Mouse (Mus musculus): ENCODE results near the gene Morc3. TPM values are rescaled to one million over a fixed set of nuclear protein-coding genes. Genes with fewer than 3 reads are reported as not detected.
"Not testable (repeated sequence)": the region's sequence is repeated elsewhere in the genome, so short reads cannot be mapped to it uniquely, and the experiment has no call there.

The Morc3 gene
- polyA plus RNA-seq, 1 experiment from 2014 or later: 33.3 TPM

GRCm38 (mm10) chr16:93817371-93817770 is 14.6 kb upstream of the Morc3 start:
- peaks cover 2% of the 10 kb centered on the region; the same call in 1 of the 2 replicates for H3K36me3 ChIP-seq (ENCODE audit: insufficient read depth, low read length)
- H3K9me3 ChIP-seq (ENCODE audit: low read length): peaks cover 7% of the 10 kb centered on the region
- peaks cover 30% of the 10 kb centered on the region for H3K4me1 ChIP-seq (ENCODE audit: insufficient read depth, low read length)
- H3K27me3 ChIP-seq (ENCODE audit: insufficient read depth, low read length): no peaks in the 10 kb centered on the region
- H3K9ac ChIP-seq (replicated peaks; ENCODE audit: low read length): no peak overlapping the region
- WGBS: 53% methylated on average over 5 of the region's 5 CpGs
- H3K27ac ChIP-seq (ENCODE audit: low read length): no peak overlapping the region; the same call in 1 of the 2 replicates
- no peak overlapping the region for H3K4me3 ChIP-seq (ENCODE audit: low read length)
- no peak overlapping the region for H3K4me2 ChIP-seq (replicated peaks; ENCODE audit: low read depth, low read length)
- no peak for ATAC-seq (ENCODE audit: low FRiP score, low TSS enrichment)

DNA sequence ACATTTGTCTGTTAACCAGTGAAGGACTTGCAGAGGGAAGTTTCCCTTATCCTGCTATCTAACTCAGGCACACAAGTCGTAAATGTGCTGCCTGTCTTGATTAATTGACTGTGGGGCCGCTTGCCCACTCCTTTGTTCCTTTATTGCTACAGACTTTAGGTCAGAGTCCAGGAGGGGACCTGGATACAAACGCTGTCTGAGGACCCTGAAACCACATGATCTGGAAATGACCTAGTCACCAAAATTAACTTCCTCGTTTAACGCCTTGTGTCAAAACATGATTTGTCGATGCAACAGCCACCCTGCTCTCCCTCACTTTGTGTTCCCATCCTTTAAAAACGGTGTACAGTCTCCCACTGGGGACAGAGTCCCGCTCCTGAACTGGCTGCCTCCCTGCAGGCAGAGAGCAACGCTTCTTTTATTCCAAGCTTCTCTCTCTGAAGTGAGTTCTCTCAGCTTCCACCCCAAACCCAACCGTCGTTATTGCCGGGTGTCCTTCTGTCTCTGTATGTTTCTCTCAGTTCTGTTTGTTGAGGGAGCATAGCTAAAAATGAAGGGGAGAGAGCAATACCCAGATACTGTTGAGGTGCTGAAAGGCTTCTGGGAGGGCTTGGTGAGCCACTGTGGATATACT is 13.1 kb upstream of the Morc3 start:
- Histone ChIP-seq H3K36me3 (ENCODE audit: insufficient read depth, low read length) (no peaks in the 10 kb centered on the region), H3K27ac (ENCODE audit: low read length) (peak overlapping the region; percentile 26; the same call in 1 of the 2 replicates), H3K9me3 (ENCODE audit: low read length) (peaks cover 14% of the 10 kb centered on the region), H3K27me3 (ENCODE audit: insufficient read depth, low read length) (no peaks in the 10 kb centered on the region), H3K4me2 (replicated peaks; ENCODE audit: low read depth, low read length) (peak overlapping the region; percentile 29), H3K9ac (replicated peaks; ENCODE audit: low read length) (no peak overlapping the region; the same call in 1 of the 2 replicates), H3K4me1 (ENCODE audit: insufficient read depth, low read length) (peaks cover 30% of the 10 kb centered on the region), H3K4me3 (ENCODE audit: low read length) (no peak overlapping the region)
- 2% methylated on average over 12 of the region's 12 CpGs for WGBS
- ATAC-seq (ENCODE audit: low FRiP score, low TSS enrichment): 0 out of 2 replicates have a peak, but pooled peaks have one; percentile 41

- Histone ChIP-seq H3K4me2 (replicated peaks; ENCODE audit: low read depth, low read length) (peak overlapping the region; percentile 29; the same call in 1 of the 2 replicates), H3K27me3 (ENCODE audit: insufficient read depth, low read length) (no peaks in the 10 kb centered on the region), H3K9me3 (ENCODE audit: low read length) (peaks cover 19% of the 10 kb centered on the region), H3K4me3 (ENCODE audit: low read length) (no peak overlapping the region), H3K9ac (replicated peaks; ENCODE audit: low read length) (no peak overlapping the region; the same call in 1 of the 2 replicates), H3K27ac (ENCODE audit: low read length) (no peak overlapping the region), H3K4me1 (ENCODE audit: insufficient read depth, low read length) (peaks cover 30% of the 10 kb centered on the region), H3K36me3 (ENCODE audit: insufficient read depth, low read length) (no peaks in the 10 kb centered on the region)
- WGBS: 44% methylated on average over 4 of the region's 4 CpGs
- no peak for ATAC-seq (ENCODE audit: low FRiP score, low TSS enrichment)
Measured at GRCm38 (mm10) chr16:93819325-93819696, 12.6 kb upstream of the Morc3 start.

DNA sequence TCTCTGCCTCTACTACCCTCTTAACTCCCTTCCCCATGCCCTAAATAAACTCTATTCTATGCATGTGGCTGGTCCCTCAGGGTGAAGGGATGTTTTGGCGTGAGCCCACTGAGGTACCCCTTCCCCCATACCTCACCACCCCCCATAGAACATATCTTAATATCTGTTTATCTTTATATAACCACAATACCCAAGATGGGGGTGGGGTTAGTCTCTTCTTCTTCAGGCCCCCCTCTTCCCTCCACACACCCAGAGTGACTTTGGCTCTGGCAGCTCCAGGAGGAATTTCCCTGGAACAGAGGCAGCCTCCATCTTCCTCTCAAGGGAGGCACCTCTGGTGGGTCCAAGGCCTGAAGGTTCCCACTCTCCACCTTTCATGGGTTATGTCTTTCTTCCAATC is 11.9 kb upstream of the Morc3 start:
- no peak overlapping the region for H3K27ac ChIP-seq (ENCODE audit: low read length)

GRCm38 (mm10) chr16:93821706-93822105 is 10.2 kb upstream of the Morc3 start:
- Histone ChIP-seq H3K4me2 (replicated peaks; ENCODE audit: low read depth, low read length) (no peak overlapping the region), H3K36me3 (ENCODE audit: insufficient read depth, low read length) (no peaks in the 10 kb centered on the region), H3K4me3 (ENCODE audit: low read length) (no peak overlapping the region), H3K9me3 (ENCODE audit: low read length) (peaks cover 22% of the 10 kb centered on the region), H3K9ac (replicated peaks; ENCODE audit: low read length) (no peak overlapping the region), H3K27ac (ENCODE audit: low read length) (no peak overlapping the region), H3K4me1 (ENCODE audit: insufficient read depth, low read length) (peaks cover 19% of the 10 kb centered on the region), H3K27me3 (ENCODE audit: insufficient read depth, low read length) (no peaks in the 10 kb centered on the region)
- no peak for ATAC-seq (ENCODE audit: low FRiP score, low TSS enrichment)
- WGBS: 92% methylated on average over 3 of the region's 3 CpGs

More for the DNA sequence above, 11.9 kb upstream of the Morc3 start:
- Histone ChIP-seq H3K4me3 (ENCODE audit: low read length) (no peak overlapping the region), H3K4me1 (ENCODE audit: insufficient read depth, low read length) (peaks cover 30% of the 10 kb centered on the region), H3K9me3 (ENCODE audit: low read length) (peaks cover 22% of the 10 kb centered on the region), H3K27me3 (ENCODE audit: insufficient read depth, low read length) (no peaks in the 10 kb centered on the region), H3K4me2 (replicated peaks; ENCODE audit: low read depth, low read length) (no peak overlapping the region), H3K36me3 (ENCODE audit: insufficient read depth, low read length) (no peaks in the 10 kb centered on the region), H3K9ac (replicated peaks; ENCODE audit: low read length) (no peak overlapping the region)
- WGBS: 89% methylated on average over 1 of the region's 1 CpGs
- no peak for ATAC-seq (ENCODE audit: low FRiP score, low TSS enrichment)

DNA sequence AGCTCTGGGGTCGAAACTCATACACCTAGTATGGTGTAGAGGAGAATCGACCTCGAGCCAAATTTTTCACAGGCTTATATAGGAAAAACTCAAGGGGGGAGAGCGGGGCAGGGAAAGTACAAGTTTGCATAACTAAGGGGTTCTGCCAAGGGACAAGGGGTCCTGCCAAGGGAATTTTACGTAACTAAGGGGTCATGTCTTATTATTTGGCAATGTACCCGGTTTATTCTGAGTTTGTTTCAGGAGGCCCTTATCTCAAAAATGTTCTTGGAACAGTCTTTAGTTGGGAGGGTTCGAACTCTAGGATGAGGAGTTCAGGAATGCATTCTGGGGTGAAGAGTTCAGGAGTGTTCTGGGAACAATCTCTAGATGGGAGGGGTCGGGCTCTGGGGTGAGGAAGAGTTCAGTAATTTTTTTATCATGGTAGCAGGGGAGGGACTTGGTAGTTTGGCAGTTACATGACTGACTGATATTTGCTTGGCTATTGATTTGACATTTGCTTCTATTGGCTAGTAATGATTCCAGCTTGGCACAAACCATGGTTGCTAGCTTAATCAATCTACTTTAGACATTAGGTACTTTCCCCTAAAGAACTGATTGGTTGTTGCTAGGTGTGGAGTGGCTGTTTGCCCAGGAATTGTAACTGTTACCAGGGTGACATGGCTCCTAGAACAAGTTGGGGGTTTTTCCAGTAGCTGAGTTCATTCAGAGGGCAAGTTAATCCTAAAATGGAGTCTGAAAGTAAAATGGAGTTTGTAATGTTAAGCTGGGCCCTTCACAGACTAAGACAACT is 9.3 kb upstream of the Morc3 start:
- not testable (repeated sequence) for H3K27ac ChIP-seq (ENCODE audit: low read length); H3K4me3 ChIP-seq (ENCODE audit: low read length); ATAC-seq (ENCODE audit: low FRiP score, low TSS enrichment); H3K36me3 ChIP-seq (ENCODE audit: insufficient read depth, low read length); H3K4me2 ChIP-seq (replicated peaks; ENCODE audit: low read depth, low read length); H3K27me3 ChIP-seq (ENCODE audit: insufficient read depth, low read length); H3K9ac ChIP-seq (replicated peaks; ENCODE audit: low read length)
- WGBS: 85% methylated on average over 4 of the region's 8 CpGs
- Histone ChIP-seq H3K4me1 (ENCODE audit: insufficient read depth, low read length) (peaks cover 16% of the 10 kb centered on the region), H3K9me3 (ENCODE audit: low read length) (peaks cover 22% of the 10 kb centered on the region)

GRCm38 (mm10) chr16:93824799-93825198 is 7.1 kb upstream of the Morc3 start:
- no peaks in the 10 kb centered on the region for H3K4me1 ChIP-seq (ENCODE audit: insufficient read depth, low read length)
- H3K9me3 ChIP-seq (ENCODE audit: low read length): peaks cover 27% of the 10 kb centered on the region
- ATAC-seq (ENCODE audit: low FRiP score, low TSS enrichment): no peak
- no peak overlapping the region for H3K4me2 ChIP-seq (replicated peaks; ENCODE audit: low read depth, low read length)
- H3K27ac ChIP-seq (ENCODE audit: low read length): no peak overlapping the region
- H3K27me3 ChIP-seq (ENCODE audit: insufficient read depth, low read length): no peaks in the 10 kb centered on the region
- 91% methylated on average over 4 of the region's 4 CpGs for WGBS
- no peak overlapping the region for H3K9ac ChIP-seq (replicated peaks; ENCODE audit: low read length)
- H3K36me3 ChIP-seq (ENCODE audit: insufficient read depth, low read length): no peaks in the 10 kb centered on the region
- no peak overlapping the region for H3K4me3 ChIP-seq (ENCODE audit: low read length)

- H3K27ac ChIP-seq (ENCODE audit: low read length): no peak overlapping the region
- H3K36me3 ChIP-seq (ENCODE audit: insufficient read depth, low read length): no peaks in the 10 kb centered on the region
- H3K9ac ChIP-seq (replicated peaks; ENCODE audit: low read length): no peak overlapping the region
- no peak for ATAC-seq (ENCODE audit: low FRiP score, low TSS enrichment)
- no peak overlapping the region for H3K4me3 ChIP-seq (ENCODE audit: low read length)
- no peak overlapping the region for H3K4me2 ChIP-seq (replicated peaks; ENCODE audit: low read depth, low read length)
- WGBS: 87% methylated on average over 4 of the region's 4 CpGs
- H3K4me1 ChIP-seq (ENCODE audit: insufficient read depth, low read length): peaks cover 5% of the 10 kb centered on the region
- H3K27me3 ChIP-seq (ENCODE audit: insufficient read depth, low read length): no peaks in the 10 kb centered on the region
- peaks cover 27% of the 10 kb centered on the region for H3K9me3 ChIP-seq (ENCODE audit: low read length)
Measured at GRCm38 (mm10) chr16:93825463-93825862, 6.5 kb upstream of the Morc3 start.

GRCm38 (mm10) chr16:93826054-93826453 is 5.9 kb upstream of the Morc3 start:
- no peak for ATAC-seq (ENCODE audit: low FRiP score, low TSS enrichment)

DNA sequence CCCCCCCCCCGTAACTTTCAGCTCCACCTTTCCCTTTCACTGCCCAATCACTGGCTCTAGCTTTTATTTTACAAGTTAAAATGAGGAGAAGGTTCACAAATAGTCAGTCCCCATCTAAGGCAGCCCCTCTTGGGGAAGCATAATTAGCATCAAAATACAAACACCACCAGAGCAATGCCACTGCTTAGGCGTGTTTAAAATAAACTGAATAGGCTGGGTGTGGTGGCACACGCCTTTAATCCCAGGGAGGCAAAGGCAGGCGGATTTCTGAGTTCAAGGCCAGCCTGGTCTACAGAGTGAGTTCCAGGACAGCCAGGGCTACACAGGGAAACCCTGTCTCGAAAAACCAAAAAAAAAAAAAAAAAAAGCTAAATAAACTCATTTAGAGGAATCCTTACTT is 5.4 kb upstream of the Morc3 start:
- ATAC-seq (ENCODE audit: low FRiP score, low TSS enrichment); H3K36me3 ChIP-seq (ENCODE audit: insufficient read depth, low read length); H3K4me3 ChIP-seq (ENCODE audit: low read length); H3K27ac ChIP-seq (ENCODE audit: low read length); H3K4me2 ChIP-seq (replicated peaks; ENCODE audit: low read depth, low read length); H3K9ac ChIP-seq (replicated peaks; ENCODE audit: low read length); H3K27me3 ChIP-seq (ENCODE audit: insufficient read depth, low read length): not testable (repeated sequence)
- 68% methylated on average over 5 of the region's 5 CpGs for WGBS
- peaks cover 11% of the 10 kb centered on the region for H3K4me1 ChIP-seq (ENCODE audit: insufficient read depth, low read length)
- peaks cover 27% of the 10 kb centered on the region for H3K9me3 ChIP-seq (ENCODE audit: low read length)

More at GRCm38 (mm10) chr16:93826054-93826453, 5.9 kb upstream of the Morc3 start:
- WGBS: 76% methylated on average over 11 of the region's 11 CpGs
- Histone ChIP-seq H3K4me1 (ENCODE audit: insufficient read depth, low read length) (peaks cover 11% of the 10 kb centered on the region), H3K36me3 (ENCODE audit: insufficient read depth, low read length) (no peaks in the 10 kb centered on the region), H3K4me3 (ENCODE audit: low read length) (no peak overlapping the region), H3K9ac (replicated peaks; ENCODE audit: low read length) (no peak overlapping the region), H3K27ac (ENCODE audit: low read length) (no peak overlapping the region), H3K27me3 (ENCODE audit: insufficient read depth, low read length) (no peaks in the 10 kb centered on the region), H3K4me2 (replicated peaks; ENCODE audit: low read depth, low read length) (no peak overlapping the region), H3K9me3 (ENCODE audit: low read length) (peaks cover 27% of the 10 kb centered on the region)
